Mouse (Mus musculus): ENCODE measurements around the gene Ccnb3. TPM values are rescaled to one million over a fixed set of nuclear protein-coding genes. Genes with fewer than 3 reads are reported as not detected.

Gene Ccnb3
- polyA plus RNA-seq, 1 experiment from 2014 or later = not detected

Other genes with a start within 250 kb of the Ccnb3 start
- not detected in 2 replicates for gene Akap4, start 25.9 kb upstream of the Ccnb3 start, polyA plus RNA-seq (2015; fragmentation: Nextera tagmentation; extraction: Ambion mirVana)